Mouse (Mus musculus) neural tube, embryonic 10.5 days (tissue): ENCODE data around the gene Kank3.
A peak's percentile ranks its signal among the peaks of the same experiment; 100 is the strongest.

ENCODE experiments used
- DNase-seq: peaks from one replicate; pipeline ENCODE4 v3.0.0-alpha.2; 2017; ENCODE audit warnings: low spot score; ENCODE audit errors: extremely low spot score

Gene Kank3

DNA sequence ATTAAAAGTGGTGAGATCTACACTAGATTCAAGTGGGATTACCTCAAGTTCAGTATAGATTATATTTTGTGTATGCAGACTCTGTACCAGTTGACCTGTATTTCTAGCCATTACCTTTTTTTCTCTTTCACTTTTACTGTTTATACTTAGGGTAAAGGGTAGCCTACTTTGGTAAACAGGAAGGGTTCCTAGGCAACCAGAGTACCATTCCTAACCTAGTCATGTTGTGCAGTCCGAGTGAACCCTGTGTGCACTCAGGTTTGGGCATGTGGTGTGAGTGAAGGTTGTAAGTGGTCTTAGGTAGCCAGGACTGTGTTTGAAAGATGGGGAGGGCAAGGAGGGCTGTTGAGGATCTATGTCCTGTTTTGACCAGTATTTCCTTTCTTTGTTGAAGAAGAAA, 41.0 kb downstream of the Kank3 start:
- DNase-seq, result no peak

DNA sequence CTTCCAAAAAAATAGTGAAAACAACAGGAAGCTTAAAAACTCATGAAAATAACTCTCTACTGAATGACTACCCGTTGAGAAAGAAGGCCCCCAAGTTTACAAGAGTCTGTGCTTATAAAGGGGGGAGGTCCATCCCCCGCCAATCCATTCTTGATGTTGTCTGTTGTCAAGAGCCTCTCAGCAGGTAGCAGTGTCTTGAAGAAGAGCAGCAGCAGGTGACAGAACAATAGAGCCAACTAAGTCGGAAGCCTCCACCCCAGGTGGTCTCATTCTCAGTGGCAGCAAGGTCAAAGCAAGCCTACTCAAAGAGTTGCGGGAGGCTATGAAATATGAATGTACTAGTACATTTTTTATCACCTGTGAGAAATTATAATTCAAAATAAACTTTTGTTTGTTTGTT, 47.5 kb downstream of the Kank3 start:
- no peak for DNase-seq

DNA sequence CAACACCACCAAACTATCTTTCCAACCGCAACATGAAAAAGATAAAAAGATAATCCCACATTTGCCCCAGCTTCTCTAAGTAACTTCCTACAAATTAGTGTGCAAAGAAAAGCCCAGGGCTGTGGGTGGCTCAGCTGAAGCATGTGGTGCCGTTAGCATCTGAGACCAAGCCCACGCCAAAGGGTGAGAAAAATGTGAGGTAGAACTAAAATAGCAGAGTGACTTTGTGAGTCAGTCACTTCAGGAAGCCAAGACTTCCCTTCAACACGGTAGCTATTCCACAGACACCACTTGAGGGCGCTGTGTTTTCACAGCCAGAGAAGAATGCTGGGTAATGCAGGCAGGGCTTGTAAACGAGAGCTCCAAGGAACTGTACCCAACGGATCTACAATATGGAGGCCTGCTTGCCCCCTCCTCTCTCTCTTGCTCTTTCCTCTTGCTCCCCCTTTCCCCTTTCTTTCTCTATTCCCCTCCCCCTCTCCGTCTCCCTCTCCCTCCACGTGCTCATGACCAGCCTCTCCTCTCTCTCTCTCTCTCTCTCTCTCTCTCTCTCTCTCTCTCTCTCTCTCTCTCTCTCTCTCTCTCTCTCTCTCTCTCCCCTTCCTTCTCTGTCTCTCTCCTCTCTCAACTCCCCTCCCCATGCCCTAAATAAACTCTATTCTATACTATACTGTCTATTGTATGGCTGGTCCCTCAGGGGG, 55.2 kb downstream of the Kank3 start:
- peak; percentile 21 for DNase-seq
